Mouse (Mus musculus) liver, adult 2 months (tissue): ENCODE results near the gene St7. TPM values are rescaled to one million over a fixed set of nuclear protein-coding genes. Genes with fewer than 3 reads are reported as not detected.
A peak's percentile ranks its signal among the peaks of the same experiment; 100 is the strongest.
"Not testable (repeated sequence)": the region's sequence is repeated elsewhere in the genome, so short reads cannot be mapped to it uniquely, and the experiment has no call there.

ENCODE experiments used
- DNase-seq: peaks from one replicate; pipeline ENCODE4 v3.0.0-alpha.2; 2011; ENCODE audit warnings: low read depth, low spot score; ENCODE audit errors: extremely low read depth
- H3K27ac ChIP-seq: fragments of 200-500 bp; replicated peaks from 2 replicates; pipeline ENCODE4 v1.5.1; 2012; ENCODE audit warnings: low read depth, mild to moderate bottlenecking, control low read depth, inconsistent platforms, low read length; ENCODE audit not compliant: insufficient read depth
- H3K27me3 ChIP-seq: fragments of 200-500 bp; 2 replicates; pipeline ENCODE4 v1.6.1; 2012; ENCODE audit warnings: mild to moderate bottlenecking, moderate library complexity, low read length, inconsistent platforms; ENCODE audit not compliant: control insufficient read depth, insufficient read depth
- H3K36me3 ChIP-seq: fragments of 200-500 bp; 2 replicates; pipeline ENCODE4 v1.6.1; 2012; ENCODE audit warnings: low read length, inconsistent platforms; ENCODE audit not compliant: control insufficient read depth, insufficient read depth
- H3K4me1 ChIP-seq: fragments of 200-500 bp; 2 replicates; pipeline ENCODE4 v1.6.1; 2011; ENCODE audit warnings: low read length; ENCODE audit not compliant: control insufficient read depth, insufficient read depth
- H3K4me3 ChIP-seq: fragments of 200-500 bp; 2 replicates; pipeline ENCODE4 v1.5.1; 2011; ENCODE audit warnings: low read depth, mild to moderate bottlenecking, control low read depth, low read length, moderate library complexity; ENCODE audit not compliant: insufficient read depth
- H3K79me2 ChIP-seq: fragments of 200-500 bp; 2 replicates; pipeline ENCODE4 v1.6.1; 2012; ENCODE audit warnings: inconsistent platforms, mild to moderate bottlenecking, low read length, moderate library complexity; ENCODE audit not compliant: control insufficient read depth, insufficient read depth
- H3K9ac ChIP-seq: fragments of 200-500 bp; 2 replicates; pipeline ENCODE4 v1.6.1; 2012; ENCODE audit warnings: low read depth, mild to moderate bottlenecking, control low read depth, inconsistent platforms, low read length
- CTCF ChIP-seq: fragments of 200-500 bp; IDR thresholded peaks from 2 replicates; pipeline ENCODE4 v1.5.1; 2011; ENCODE audit warnings: low read depth, low read length, control low read depth
- POLR2A ChIP-seq: fragments of 200-500 bp; IDR thresholded peaks from 2 replicates; pipeline ENCODE4 v1.6.1; 2011; ENCODE audit warnings: low read length, control low read depth; ENCODE audit not compliant: insufficient read depth; ENCODE audit errors: extremely low read depth
- WGBS: fragments of 180-500 bp; shearing (Covaris S2); methylation state at CpG from one replicate; pipeline ENCODE4 v1.1.7; 2018; 5-methylcytosine and 5-hydroxymethylcytosine counted together
- polyA plus RNA-seq: library from polyadenylated mRNA; depleted of rRNA; stranded (reverse); fragments of >200 nt; gene quantifications from 2 replicates; pipeline ENCODE4 v1.2.3, GENCODE M21; 2012
- total RNA-seq: library from RNA; depleted of rRNA; stranded (reverse); fragments of >200 nt; gene quantifications from 2 replicates; pipeline ENCODE4 v1.2.3, GENCODE M21; 2014

Gene St7
- total and polyA plus RNA-seq, 2 experiments: 5.7 to 8.8 TPM

GRCm38 (mm10) chr6:17696321-17696734 is 3.6 kb downstream of the St7 start:
- WGBS: 57% methylated on average over 5 of the region's 5 CpGs
- peaks cover 3% of the 10 kb centered on the region; the same call in 1 of the 2 replicates for H3K4me1 ChIP-seq
- no peak overlapping the region for H3K4me3 ChIP-seq
- no peaks in the 10 kb centered on the region for H3K27me3 ChIP-seq
- no peak overlapping the region for H3K9ac ChIP-seq
- peak; percentile 40 for DNase-seq
- TF ChIP-seq CTCF (peak; percentile 60; the same call in 1 of the 2 replicates), POLR2A (no peak)
- H3K79me2 ChIP-seq: peaks cover 25% of the 10 kb centered on the region; the same call in 1 of the 2 replicates
- no peaks in the 10 kb centered on the region for H3K36me3 ChIP-seq
- H3K27ac ChIP-seq: no peak overlapping the region

DNA sequence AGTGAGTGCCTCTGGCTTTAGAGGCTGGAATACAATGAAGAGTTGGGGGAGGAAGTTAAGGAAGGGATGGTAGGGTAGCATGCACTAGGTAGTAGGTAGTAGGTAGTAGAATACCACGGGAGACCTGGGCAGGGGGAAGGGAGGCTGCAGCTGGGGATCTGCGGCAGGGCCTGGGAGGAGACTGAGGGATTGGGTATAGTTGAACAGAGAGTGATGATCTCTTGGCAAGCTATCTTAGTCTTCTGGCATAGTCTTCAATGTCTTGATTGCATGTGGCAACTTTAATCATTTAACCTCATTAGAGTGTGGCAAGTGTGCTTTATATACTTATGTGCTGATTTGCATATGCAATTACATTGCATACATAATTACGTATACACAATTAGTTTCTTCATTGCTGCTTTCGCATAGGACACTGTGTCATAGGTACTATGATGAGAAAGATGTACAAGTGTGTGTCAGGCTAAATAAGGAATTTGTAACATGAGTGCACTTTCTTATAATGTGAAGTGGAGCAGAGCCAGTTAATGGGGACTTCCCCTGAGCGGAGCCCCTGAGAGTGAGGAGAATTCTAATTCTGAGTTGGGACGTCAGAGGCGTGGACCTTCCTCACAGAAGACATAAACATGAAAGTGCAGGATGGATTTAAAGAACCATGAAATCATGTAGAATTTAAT is 8.3 kb downstream of the St7 start:
- Histone ChIP-seq H3K36me3 (no peaks in the 10 kb centered on the region), H3K4me1 (no peaks in the 10 kb centered on the region; the same call in 1 of the 2 replicates), H3K27me3 (no peaks in the 10 kb centered on the region), H3K4me3 (no peak overlapping the region), H3K9ac (no peak overlapping the region), H3K27ac (no peak overlapping the region), H3K79me2 (peaks cover 25% of the 10 kb centered on the region; the same call in 1 of the 2 replicates)
- TF ChIP-seq POLR2A (no peak), CTCF (no peak)
- 87% methylated on average over 7 of the region's 7 CpGs for WGBS
- no peak for DNase-seq

- DNase-seq, H3K4me1 ChIP-seq, H3K9ac ChIP-seq, H3K4me3 ChIP-seq, H3K27ac ChIP-seq, H3K36me3 ChIP-seq, H3K27me3 ChIP-seq: not testable (repeated sequence)
- WGBS: 95% methylated on average over 1 of the region's 1 CpGs
- peaks cover 15% of the 10 kb centered on the region; the same call in 1 of the 2 replicates for H3K79me2 ChIP-seq
These were observed 11.3 kb downstream of the St7 start for GRCm38 (mm10) chr6:17704038-17704437.

DNA sequence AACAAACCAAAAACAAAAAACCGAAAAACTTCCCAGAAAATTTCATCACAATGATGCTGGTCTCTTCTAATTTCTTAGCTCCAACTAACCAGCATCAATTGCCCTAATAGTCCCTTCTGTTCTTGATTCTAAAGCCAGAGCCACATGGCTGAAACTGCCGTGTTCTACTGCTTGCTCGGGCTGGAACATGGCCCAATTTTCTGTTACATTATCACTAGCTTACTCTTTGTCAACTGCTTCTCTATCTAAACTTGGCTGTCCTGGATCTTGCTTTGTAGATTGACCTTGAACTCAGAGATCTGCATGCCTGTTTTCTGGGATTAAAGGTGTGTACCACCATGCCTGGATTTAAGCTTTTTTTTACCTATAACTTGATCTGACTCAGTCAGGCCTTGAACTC is 13.2 kb downstream of the St7 start:
- Histone ChIP-seq H3K4me1 (peaks cover 7% of the 10 kb centered on the region; the same call in 1 of the 2 replicates), H3K27ac (no peak overlapping the region), H3K9ac (no peak overlapping the region), H3K36me3 (no peaks in the 10 kb centered on the region), H3K4me3 (no peak overlapping the region), H3K79me2 (peaks cover 7% of the 10 kb centered on the region; the same call in 1 of the 2 replicates), H3K27me3 (no peaks in the 10 kb centered on the region)
- 16% methylated on average over 3 of the region's 3 CpGs for WGBS
- TF ChIP-seq CTCF: no peak
- no peak for TF ChIP-seq POLR2A
- peak; percentile 83 for DNase-seq

GRCm38 (mm10) chr6:17718978-17719377 is 26.2 kb downstream of the St7 start:
- 97% methylated on average over 7 of the region's 7 CpGs for WGBS
- H3K27ac ChIP-seq: no peak overlapping the region

DNA sequence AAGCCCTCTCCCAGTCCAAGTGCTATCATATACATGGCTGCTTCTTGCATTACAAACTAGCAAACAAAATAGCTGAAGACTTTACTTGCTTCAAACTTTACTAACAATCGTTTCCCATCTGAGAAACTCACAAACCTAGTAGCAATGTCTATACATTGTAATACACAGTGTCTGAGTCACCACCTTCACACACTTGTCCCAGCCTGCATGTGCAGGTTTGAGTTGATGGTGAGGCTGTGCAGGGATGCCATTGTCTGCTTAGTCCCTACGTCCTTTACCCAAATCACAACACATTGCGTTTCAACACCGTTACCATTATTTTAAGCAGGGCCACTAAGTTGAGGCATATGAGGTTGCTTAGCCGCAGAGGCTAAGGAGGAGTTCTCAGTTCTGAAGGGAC is 26.7 kb downstream of the St7 start:
- H3K27ac ChIP-seq: no peak overlapping the region
- H3K9ac ChIP-seq: no peak overlapping the region
- no peaks in the 10 kb centered on the region for H3K36me3 ChIP-seq
- no peaks in the 10 kb centered on the region for H3K27me3 ChIP-seq
- 98% methylated on average over 5 of the region's 5 CpGs for WGBS
- no peaks in the 10 kb centered on the region for H3K4me1 ChIP-seq
- peaks cover 8% of the 10 kb centered on the region; the same call in 1 of the 2 replicates for H3K79me2 ChIP-seq
- TF ChIP-seq POLR2A (no peak), CTCF (no peak)
- no peak overlapping the region for H3K4me3 ChIP-seq
- DNase-seq: no peak

More at GRCm38 (mm10) chr6:17718978-17719377, 26.2 kb downstream of the St7 start:
- peaks cover 4% of the 10 kb centered on the region; the same call in 1 of the 2 replicates for H3K79me2 ChIP-seq
- no peaks in the 10 kb centered on the region for H3K36me3 ChIP-seq
- no peak overlapping the region for H3K9ac ChIP-seq
- TF ChIP-seq CTCF (no peak), POLR2A (no peak)
- no peaks in the 10 kb centered on the region for H3K27me3 ChIP-seq
- no peak for DNase-seq
- no peak overlapping the region for H3K4me3 ChIP-seq
- H3K4me1 ChIP-seq: no peaks in the 10 kb centered on the region
